Mouse (Mus musculus) heart, postnatal 4 days (tissue): ENCODE measurements around the gene Mbd3l1. TPM values are rescaled to one million over a fixed set of nuclear protein-coding genes. Genes with fewer than 3 reads are reported as not detected.
A peak's percentile ranks its signal among the peaks of the same experiment; 100 is the strongest.

Source experiments
- DNase-seq: peaks from one replicate; pipeline ENCODE4 v3.0.0; 2021
- microRNA-seq, 2 experiments: library from miRNA; unstranded; fragments of <30 nt; microRNA quantifications; one replicate each; pipeline ENCODE4 v1.2.0; 2021 to 2022
- total RNA-seq, 2 experiments: library from RNA; stranded (reverse); gene quantifications; 2 replicates each; pipeline ENCODE4 v1.2.3; 2021

The Mbd3l1 gene
- total RNA-seq: not detected

DNA sequence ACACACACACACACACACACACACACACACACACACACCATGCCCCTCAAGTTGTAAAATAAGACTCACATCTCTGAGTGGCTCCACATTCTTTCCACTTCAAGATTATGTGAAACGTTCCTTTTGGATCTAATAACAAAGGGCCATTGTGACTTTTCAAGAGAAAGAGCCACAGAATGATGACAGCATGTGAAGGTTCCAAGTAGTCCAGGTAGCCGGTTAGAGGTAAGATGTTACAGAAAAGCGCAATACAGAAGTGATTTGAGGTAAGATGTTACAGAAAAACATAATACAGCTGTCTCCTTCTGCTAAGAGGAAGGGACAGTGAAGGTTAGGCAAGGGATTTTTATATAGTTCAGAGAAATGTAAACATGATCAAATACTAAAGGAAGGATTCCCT, at the start of gene Mbd3l1, which contains the start of gene Zfp558:
TSS of gene Mbd3l1 (plus strand) at position 192 of the 400 bp plus-strand sequence.
TSS of gene Zfp558 (minus strand) at position 101 of the 400 bp plus-strand sequence.
- no peak for DNase-seq

DNA sequence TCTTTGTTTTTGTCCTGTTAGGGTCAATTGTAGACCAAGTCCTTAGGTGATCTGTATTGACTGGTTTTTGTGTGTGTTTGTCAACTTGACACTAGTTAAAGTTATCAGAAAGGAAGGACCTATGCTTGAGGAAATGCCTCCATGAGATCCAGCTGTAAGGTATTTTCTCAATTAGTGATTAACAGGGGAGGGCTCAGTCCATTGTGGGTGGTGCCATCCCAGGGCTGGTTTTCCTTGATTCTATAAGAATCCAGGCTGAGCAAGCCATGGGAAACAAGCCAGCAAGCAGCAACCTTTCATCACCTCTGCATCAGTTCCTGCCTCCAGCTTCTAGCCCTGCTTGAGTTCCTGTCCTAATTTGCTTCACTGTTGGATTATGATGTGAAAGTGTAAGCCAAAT, 47.8 kb upstream of the Mbd3l1 start, which contains the start of gene Mbd3l2:
TSS of gene Mbd3l2 (plus strand) at position 301 of the 400 bp plus-strand sequence.
- no peak for DNase-seq

DNA sequence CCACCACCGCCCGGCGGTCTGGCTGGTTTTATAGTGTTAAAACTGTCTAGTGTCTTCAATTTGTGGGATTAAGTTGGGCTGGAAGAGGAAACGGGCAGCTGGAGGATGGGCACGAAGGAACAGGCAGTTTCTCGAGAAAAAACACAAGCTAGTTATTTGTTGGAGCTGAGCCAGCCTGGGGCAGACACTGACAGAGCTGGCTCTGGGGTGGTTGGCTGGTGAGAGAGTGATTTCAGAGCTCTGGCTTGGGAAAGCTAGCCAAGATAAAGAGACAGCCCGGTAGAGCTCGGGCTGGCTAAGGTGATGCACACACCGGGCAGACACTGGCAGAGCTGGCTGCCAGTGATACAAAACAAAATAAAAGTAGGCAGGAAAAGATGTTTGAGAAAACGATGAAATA, 46.5 kb upstream of the Mbd3l1 start:
- DNase-seq: peak; percentile 14

DNA sequence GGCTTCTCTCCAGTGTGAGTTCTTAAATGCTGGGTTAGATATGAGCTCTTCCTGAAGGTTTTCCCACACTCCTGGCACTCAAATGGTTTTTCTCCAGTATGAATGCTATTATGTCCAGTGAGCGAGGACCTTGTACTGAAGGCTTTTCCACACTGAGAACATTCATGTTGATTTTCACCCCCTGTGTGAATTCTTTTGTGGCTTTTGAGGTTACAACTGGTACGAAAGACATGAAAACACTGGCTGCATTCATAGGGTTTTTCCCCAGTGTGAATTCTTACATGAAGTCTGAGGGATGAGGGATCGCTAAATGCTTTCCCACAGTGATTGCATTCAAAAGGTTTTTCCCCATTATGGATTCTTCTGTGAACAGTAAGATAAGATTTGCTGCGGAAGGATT, 21.6 kb upstream of the Mbd3l1 start:
- DNase-seq: no peak

DNA sequence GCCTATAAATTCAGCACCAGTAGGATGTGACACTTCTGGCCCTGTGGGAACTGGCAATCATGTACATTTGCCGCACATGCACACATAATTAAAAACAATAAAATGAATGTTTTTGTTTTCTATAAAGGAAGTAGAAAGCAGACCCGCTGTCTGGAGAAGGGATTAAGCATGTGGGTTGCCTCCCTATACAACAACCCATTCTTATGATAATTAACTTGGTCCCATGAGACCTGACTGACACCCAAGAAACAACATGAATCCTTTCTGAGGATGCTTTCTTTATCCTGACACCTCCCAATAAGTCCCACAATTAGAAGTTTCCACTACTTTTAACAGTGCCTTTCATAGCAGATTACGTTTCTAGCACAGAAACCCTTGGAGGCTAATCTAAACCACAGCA, 10.8 kb upstream of the Mbd3l1 start:
- no peak for DNase-seq

DNA sequence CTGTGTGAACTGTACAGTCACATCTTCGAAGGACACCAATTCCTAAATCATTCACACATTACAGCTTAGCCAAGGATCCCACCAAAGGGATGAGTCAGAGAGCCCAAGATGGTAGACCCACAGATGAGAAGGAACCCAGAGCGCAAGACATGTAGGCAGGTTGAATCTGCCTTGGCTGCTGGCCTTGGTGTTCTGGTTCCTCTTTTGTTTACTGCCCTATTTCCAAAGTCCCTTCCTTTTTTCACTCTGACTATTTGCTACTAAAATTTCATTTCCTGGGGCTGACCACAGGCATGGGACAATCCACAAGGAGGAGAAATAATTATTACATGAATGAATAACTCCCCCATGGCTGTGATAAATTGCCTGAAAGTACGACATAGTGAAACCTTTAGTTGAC, 10.2 kb upstream of the Mbd3l1 start:
- DNase-seq: no peak

DNA sequence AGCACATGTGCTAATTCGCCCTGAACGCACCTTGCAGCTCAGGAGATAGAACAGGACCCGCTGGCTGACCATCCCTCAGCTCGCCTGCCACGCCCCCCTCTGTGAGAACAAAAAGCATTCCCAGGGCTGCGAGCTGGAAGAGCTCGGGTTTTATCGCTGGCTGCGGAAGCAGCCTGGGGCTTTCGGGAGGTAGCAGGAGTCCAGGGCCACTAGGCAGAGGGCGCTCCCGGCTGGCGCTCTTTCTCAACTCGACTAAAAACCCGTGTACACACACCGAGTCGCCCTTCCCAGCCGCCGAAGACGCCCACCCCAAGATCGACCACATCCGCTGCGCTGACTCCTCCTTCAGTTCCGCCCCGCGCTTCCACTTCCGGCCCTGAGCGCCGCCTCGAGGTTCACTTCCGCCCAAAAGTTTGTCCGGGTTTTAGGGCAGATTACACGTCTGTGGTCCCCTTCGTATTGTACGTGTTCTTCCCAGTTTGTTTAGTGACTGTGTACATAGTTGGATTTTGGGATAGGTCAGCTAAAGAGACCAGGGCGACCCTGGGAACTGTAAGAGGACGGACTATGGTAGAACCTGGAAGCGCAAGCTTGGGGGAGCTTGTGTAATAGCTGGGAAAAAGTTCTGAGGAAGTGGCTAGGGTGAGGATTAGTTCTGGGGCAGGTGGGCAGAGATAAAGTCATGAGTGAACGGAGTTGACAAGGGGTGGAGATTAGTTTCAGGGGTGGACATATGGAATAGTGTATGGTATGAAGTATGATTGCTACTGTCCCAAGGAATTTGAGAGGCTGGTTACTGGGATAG, 4.6 kb upstream of the Mbd3l1 start:
- peak; percentile 78 for DNase-seq

DNA sequence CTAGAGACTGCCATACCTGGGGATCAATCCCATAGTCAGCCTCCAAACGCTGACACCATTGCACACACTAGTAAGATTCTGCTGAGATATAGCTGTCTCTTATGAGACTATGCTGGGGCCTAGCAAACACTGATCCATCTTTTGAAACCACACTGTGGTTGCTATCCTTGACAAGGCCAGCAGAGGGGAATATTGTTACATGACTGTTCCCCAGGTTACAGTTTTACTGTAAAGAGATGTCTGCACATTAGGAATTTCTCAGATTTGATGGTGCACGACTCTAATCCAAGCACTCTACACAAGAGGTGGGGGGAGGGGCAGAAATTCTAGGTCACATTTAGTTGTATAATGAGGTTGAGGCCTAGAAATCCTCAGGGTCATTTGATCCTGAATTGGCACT, 29.9 kb downstream of the Mbd3l1 start:
- DNase-seq: no peak

Small RNAs within 50 kb of the gene (microRNA-seq; reads per million reads assigned to microRNA genes)
- 0 reads per million in 2 experiments for gene Gm22854

Other genes with a start within 250 kb of the Mbd3l1 start
- gene Chordc1, start 186.2 kb upstream of the Mbd3l1 start, total RNA-seq: 10 to 100 TPM; 32.4 to 34.6 TPM
- gene Naalad2, start 75.4 kb upstream of the Mbd3l1 start, total RNA-seq: 10 to 100 TPM; 10.7 to 13.3 TPM
- gene Ubtfl1, start 73.9 kb upstream of the Mbd3l1 start, total RNA-seq: not detected
- not detected for gene Mbd3l2, start 47.7 kb upstream of the Mbd3l1 start, total RNA-seq
- gene Zfp558, start 91 bp upstream of the Mbd3l1 start, total RNA-seq: 1 to 10 TPM; 2.5 to 3.6 TPM
- 1 to 10 TPM; 8.8 to 8.9 TPM for gene Muc16, start 196.2 kb downstream of the Mbd3l1 start, total RNA-seq